Mouse (Mus musculus) mature B cell (primary cell): ENCODE measurements around the gene Gm16427.
"Not testable (repeated sequence)": the region's sequence is repeated elsewhere in the genome, so short reads cannot be mapped to it uniquely, and the experiment has no call there.

Source experiments
- in situ Hi-C: fragments of 300-500 bp; cut with MboI; formaldehyde crosslinking; loops from 2 replicates; pipeline ENCODE4 v1.14.3; 2019

The Gm16427 gene

DNA sequence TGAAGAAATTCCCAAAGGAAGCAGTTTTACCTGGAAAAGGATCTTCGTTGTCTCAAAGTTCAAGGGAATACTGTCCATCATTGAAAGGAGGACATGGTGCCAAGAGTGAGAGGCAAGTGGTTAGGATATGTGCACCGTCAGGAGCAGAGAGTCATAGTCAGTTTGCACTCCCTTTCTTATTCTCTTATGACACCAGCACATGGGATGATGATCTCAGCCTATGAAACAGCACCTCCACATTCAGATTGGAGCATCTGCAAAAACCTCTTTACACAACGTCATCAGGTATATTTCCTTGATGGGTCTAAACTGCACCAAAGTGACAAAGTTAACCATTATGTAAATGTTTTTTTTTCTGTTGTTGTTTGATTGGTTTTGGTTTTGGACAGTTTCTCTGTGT is at the start of gene Gm16427:
Gene Gm16427 (minus strand): TSS at position 101 of the 400 bp plus-strand sequence.
- in situ Hi-C loops, result not testable (repeated sequence)
